ENCODE assay signal across 16 mouse cellular contexts in the genomic region with DNA sequence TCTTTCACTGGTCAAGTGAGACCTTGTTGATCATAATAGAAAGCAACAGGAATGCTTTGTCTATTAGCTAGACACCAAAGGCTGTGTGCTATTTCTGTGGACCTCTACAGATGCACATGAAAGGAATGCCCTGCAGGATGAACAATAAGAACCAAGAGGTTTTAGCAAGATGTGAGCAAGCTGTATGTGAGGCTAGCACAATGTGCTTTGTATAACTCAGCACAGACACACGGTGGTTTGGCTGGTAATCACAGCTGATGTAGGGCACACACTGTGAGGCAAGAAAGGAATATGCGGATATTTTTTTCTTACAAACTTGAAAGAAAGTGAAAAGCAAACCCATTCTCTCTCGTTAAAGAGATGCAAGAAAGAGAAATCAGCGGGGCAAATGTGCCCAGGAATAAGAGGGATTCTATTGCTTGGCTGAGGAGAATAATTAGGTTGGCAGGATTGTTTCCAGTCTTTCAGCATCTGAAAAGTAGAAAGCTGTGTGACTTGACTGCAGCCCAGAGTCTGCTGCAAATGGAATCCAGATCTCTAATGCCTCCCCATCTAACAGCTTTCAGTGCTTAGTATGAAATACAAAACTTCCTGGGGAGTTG.
DNase-seq lines count a peak whose midpoint lies in the region; ATAC-seq and TF ChIP-seq lines count a peak whose summit lies in the region.
"Had no signal": no experiment of that assay in that cellular context is flagged by ENCODE, and none has a peak within 500 bp of the region (broad histone marks: within the 10 kb centered on the region; RNA-seq: fewer than 3 reads in every experiment).

No protein-coding gene starts in this region.

- no peak for DNase-seq in frontal cortex, postnatal 36 days (ENCODE audit: low spot score in 2 of 2)
- peak; percentile 15 for DNase-seq in forebrain, embryonic 10.5 days (ENCODE audit: extremely low spot score, low spot score)
- peak; percentile 14 for DNase-seq in forebrain, postnatal 0 days
- DNase-seq in urinary bladder, postnatal 36 days (ENCODE audit: low spot score in 2 of 2): no peak
- DNase-seq in cerebellum, postnatal 14 days: no peak
- DNase-seq in urinary bladder, adult 2 months (ENCODE audit: low spot score): no peak
- DNase-seq: adrenal gland, postnatal 36 days; cerebellum, adult 9-10 months; gastrocnemius, postnatal 25 days; liver, embryonic 13.5 days had no signal

- H3K36me3 ChIP-seq in forebrain, embryonic 10.5 days (replicated peaks): no peaks in the 10 kb centered on the region
- H3K36me3 ChIP-seq in forebrain, postnatal 0 days (ENCODE audit: insufficient read depth): no peaks in the 10 kb centered on the region
- H3K36me3 ChIP-seq: limb, embryonic 12.5 days; liver, embryonic 13.5 days; lung, embryonic 15.5 days had no signal

- H3K27ac ChIP-seq in forebrain, embryonic 10.5 days: 0 out of 2 replicates have a peak overlapping the region, but pooled peaks have one; percentile 12
- H3K27ac ChIP-seq in forebrain, postnatal 0 days (ENCODE audit: low read depth, low read length): no peak overlapping the region
- H3K27ac ChIP-seq: limb, embryonic 12.5 days; liver, embryonic 13.5 days; lung, embryonic 15.5 days had no signal

- 0 out of 2 replicates have a peak, but pooled peaks have one; percentile 16 for ATAC-seq in frontal cortex, adult (ENCODE audit: low TSS enrichment)
- peak; percentile 60 for ATAC-seq in forebrain, postnatal 0 days
- ATAC-seq: hindbrain, embryonic 16.5 days; intestine, embryonic 16.5 days had no signal

- H3K4me3 ChIP-seq in forebrain, embryonic 10.5 days: no peak overlapping the region
- no peak overlapping the region for H3K4me3 ChIP-seq in forebrain, postnatal 0 days (ENCODE audit: low read depth, low read length)
- H3K4me3 ChIP-seq: limb, embryonic 12.5 days; liver, embryonic 13.5 days; lung, embryonic 15.5 days had no signal

- 32% methylated on average over 4 of the region's 4 CpGs for WGBS in forebrain, embryonic 10.5 days
- 7% methylated on average over 4 of the region's 4 CpGs for WGBS in forebrain, postnatal 0 days

- TF ChIP-seq CTCF in forebrain, postnatal 0 days (IDR thresholded peaks at IDR 0.05; ENCODE audit: low read depth): no peak

- no peaks in the 10 kb centered on the region for H3K27me3 ChIP-seq in forebrain, embryonic 10.5 days (ENCODE audit: poor library complexity, severe bottlenecking)
- H3K27me3 ChIP-seq in forebrain, postnatal 0 days (ENCODE audit: insufficient read depth, low read length): no peaks in the 10 kb centered on the region
- H3K27me3 ChIP-seq: CH12.LX; limb, embryonic 12.5 days; liver, embryonic 13.5 days; lung, embryonic 15.5 days had no signal

- H3K4me2 ChIP-seq in forebrain, postnatal 0 days (ENCODE audit: low read depth): no peak overlapping the region
- H3K4me2 ChIP-seq: limb, embryonic 12.5 days; liver, embryonic 13.5 days; lung, embryonic 15.5 days had no signal

- H3K9me3 ChIP-seq in forebrain, embryonic 10.5 days: no peaks in the 10 kb centered on the region
- H3K9me3 ChIP-seq in forebrain, postnatal 0 days (ENCODE audit: low read length): no peaks in the 10 kb centered on the region
- H3K9me3 ChIP-seq: limb, embryonic 12.5 days; liver, embryonic 13.5 days; lung, embryonic 15.5 days had no signal

- H3K9ac ChIP-seq in forebrain, postnatal 0 days: no peak overlapping the region
- H3K9ac ChIP-seq: limb, embryonic 12.5 days; liver, embryonic 13.5 days; lung, embryonic 15.5 days had no signal

- H3K4me1 ChIP-seq in forebrain, embryonic 10.5 days: peaks cover 19% of the 10 kb centered on the region
- H3K4me1 ChIP-seq in forebrain, postnatal 0 days (ENCODE audit: insufficient read depth): no peaks in the 10 kb centered on the region
- H3K4me1 ChIP-seq: limb, embryonic 12.5 days; liver, embryonic 13.5 days; lung, embryonic 15.5 days had no signal

Comparison
In these comparisons a context has a peak if more than half of its experiments do, and no peak if none do; other contexts are left out.
1. DNase-seq: peak in forebrain, embryonic 10.5 days (single experiment) and forebrain, postnatal 0 days (single experiment); none in frontal cortex, postnatal 36 days (0 of 2), urinary bladder, postnatal 36 days (0 of 2), cerebellum, postnatal 14 days (0 of 2) and urinary bladder, adult 2 months (single experiment).